Mouse (Mus musculus): Measurements from ENCODE around the gene Myh9. TPM values are rescaled to one million over a fixed set of nuclear protein-coding genes. Genes with fewer than 3 reads are reported as not detected.

Gene Myh9
- polyA plus RNA-seq, 1 experiment: 1,641 TPM

- Histone ChIP-seq H3K9me3 (no peaks in the 10 kb centered on the region), H3K4me1 (peaks cover 100% of the 10 kb centered on the region), H3K36me3 (replicated peaks; ENCODE audit: low read length) (peaks cover 99% of the 10 kb centered on the region), H3K27me3 (replicated peaks) (no peaks in the 10 kb centered on the region), H3K4me3 (replicated peaks) (peak overlapping the region; percentile 89)
- no peak for TF ChIP-seq FLI1 (IDR thresholded peaks at IDR 0.05; ENCODE audit: low read length)
- no peak for TF ChIP-seq GATA1 (IDR thresholded peaks at IDR 0.05; ENCODE audit: borderline replicate concordance, low read length)
Observed at GRCm38 (mm10) chr15:77815867-77816600, 25.9 kb downstream of the Myh9 start.

GRCm38 (mm10) chr15:77813639-77814375 is 28.2 kb downstream of the Myh9 start:
- Histone ChIP-seq H3K4me1 (peaks cover 100% of the 10 kb centered on the region), H3K9me3 (no peaks in the 10 kb centered on the region), H3K27me3 (replicated peaks) (no peaks in the 10 kb centered on the region), H3K4me3 (replicated peaks) (peak overlapping the region; percentile 83), H3K36me3 (replicated peaks; ENCODE audit: low read length) (peaks cover 99% of the 10 kb centered on the region)
- TF ChIP-seq FLI1 (IDR thresholded peaks at IDR 0.05; ENCODE audit: low read length) (no peak), GATA1 (IDR thresholded peaks at IDR 0.05; ENCODE audit: borderline replicate concordance, low read length) (no peak)

- Histone ChIP-seq H3K9me3 (no peaks in the 10 kb centered on the region), H3K4me1 (peaks cover 100% of the 10 kb centered on the region), H3K27me3 (replicated peaks) (no peaks in the 10 kb centered on the region), H3K4me3 (replicated peaks) (peak overlapping the region; percentile 74), H3K36me3 (replicated peaks; ENCODE audit: low read length) (peaks cover 99% of the 10 kb centered on the region)
- TF ChIP-seq GATA1 (IDR thresholded peaks at IDR 0.05; ENCODE audit: borderline replicate concordance, low read length): no peak
- no peak for TF ChIP-seq FLI1 (IDR thresholded peaks at IDR 0.05; ENCODE audit: low read length)
Observed at GRCm38 (mm10) chr15:77812578-77812977, 29.4 kb downstream of the Myh9 start.

- TF ChIP-seq FLI1 (IDR thresholded peaks at IDR 0.05; ENCODE audit: low read length) (no peak), GATA1 (IDR thresholded peaks at IDR 0.05; ENCODE audit: borderline replicate concordance, low read length) (no peak)
- H3K4me3 ChIP-seq (replicated peaks): peak overlapping the region; percentile 83
- no peaks in the 10 kb centered on the region for H3K9me3 ChIP-seq
- H3K36me3 ChIP-seq (replicated peaks; ENCODE audit: low read length): peaks cover 99% of the 10 kb centered on the region
- H3K4me1 ChIP-seq: peaks cover 100% of the 10 kb centered on the region
- H3K27me3 ChIP-seq (replicated peaks): no peaks in the 10 kb centered on the region
Observed at GRCm38 (mm10) chr15:77811099-77811760, 30.7 kb downstream of the Myh9 start.

GRCm38 (mm10) chr15:77810416-77811098 is 31.4 kb downstream of the Myh9 start:
- H3K4me1 ChIP-seq: peaks cover 100% of the 10 kb centered on the region
- H3K27me3 ChIP-seq (replicated peaks): no peaks in the 10 kb centered on the region
- H3K4me3 ChIP-seq (replicated peaks): peak overlapping the region; percentile 83
- no peaks in the 10 kb centered on the region for H3K9me3 ChIP-seq
- H3K36me3 ChIP-seq (replicated peaks; ENCODE audit: low read length): peaks cover 100% of the 10 kb centered on the region
- TF ChIP-seq GATA1 (IDR thresholded peaks at IDR 0.05; ENCODE audit: borderline replicate concordance, low read length) (no peak), FLI1 (IDR thresholded peaks at IDR 0.05; ENCODE audit: low read length) (no peak)

- Histone ChIP-seq H3K4me1 (peaks cover 100% of the 10 kb centered on the region), H3K9me3 (no peaks in the 10 kb centered on the region), H3K36me3 (replicated peaks; ENCODE audit: low read length) (peaks cover 100% of the 10 kb centered on the region), H3K27me3 (replicated peaks) (no peaks in the 10 kb centered on the region), H3K4me3 (replicated peaks) (peak overlapping the region; percentile 68)
- TF ChIP-seq GATA1 (IDR thresholded peaks at IDR 0.05; ENCODE audit: borderline replicate concordance, low read length) (no peak), FLI1 (IDR thresholded peaks at IDR 0.05; ENCODE audit: low read length) (no peak)
Observed at GRCm38 (mm10) chr15:77809434-77809833, 32.5 kb downstream of the Myh9 start.

GRCm38 (mm10) chr15:77807264-77807585 is 34.8 kb downstream of the Myh9 start:
- Histone ChIP-seq H3K9me3 (no peaks in the 10 kb centered on the region), H3K4me3 (replicated peaks) (peak overlapping the region; percentile 79), H3K4me1 (peaks cover 100% of the 10 kb centered on the region), H3K36me3 (replicated peaks; ENCODE audit: low read length) (peaks cover 100% of the 10 kb centered on the region), H3K27me3 (replicated peaks) (no peaks in the 10 kb centered on the region)
- no peak; the same call in 1 of the 2 replicates for TF ChIP-seq FLI1 (IDR thresholded peaks at IDR 0.05; ENCODE audit: low read length)
- TF ChIP-seq GATA1 (IDR thresholded peaks at IDR 0.05; ENCODE audit: borderline replicate concordance, low read length): no peak

- H3K36me3 ChIP-seq (replicated peaks; ENCODE audit: low read length): peaks cover 100% of the 10 kb centered on the region
- peak overlapping the region; percentile 79 for H3K4me3 ChIP-seq (replicated peaks)
- H3K27me3 ChIP-seq (replicated peaks): no peaks in the 10 kb centered on the region
- H3K9me3 ChIP-seq: no peaks in the 10 kb centered on the region
- H3K4me1 ChIP-seq: peaks cover 100% of the 10 kb centered on the region
- no peak for TF ChIP-seq GATA1 (IDR thresholded peaks at IDR 0.05; ENCODE audit: borderline replicate concordance, low read length)
- TF ChIP-seq FLI1 (IDR thresholded peaks at IDR 0.05; ENCODE audit: low read length): no peak
Observed at GRCm38 (mm10) chr15:77806565-77807263, 35.3 kb downstream of the Myh9 start.

- TF ChIP-seq GATA1 (IDR thresholded peaks at IDR 0.05; ENCODE audit: borderline replicate concordance, low read length): no peak
- TF ChIP-seq FLI1 (IDR thresholded peaks at IDR 0.05; ENCODE audit: low read length): no peak
- no peaks in the 10 kb centered on the region for H3K27me3 ChIP-seq (replicated peaks)
- no peaks in the 10 kb centered on the region for H3K9me3 ChIP-seq
- H3K4me1 ChIP-seq: peaks cover 100% of the 10 kb centered on the region
- peak overlapping the region; percentile 77 for H3K4me3 ChIP-seq (replicated peaks)
- H3K36me3 ChIP-seq (replicated peaks; ENCODE audit: low read length): peaks cover 100% of the 10 kb centered on the region
Observed at GRCm38 (mm10) chr15:77805657-77806056, 36.3 kb downstream of the Myh9 start.

Measured in megakaryocyte, embryonic 14.5 days (primary cell).